Mouse (Mus musculus): ENCODE data around the gene Fignl1. TPM values are rescaled to one million over a fixed set of nuclear protein-coding genes. Genes with fewer than 3 reads are reported as not detected.

Fignl1 gene
- total and polyA plus RNA-seq, 2 experiments from 2014 or later: 10.8 to 12.0 TPM

- ATAC-seq (ENCODE audit: insufficient read depth, low read depth) (no peak), DNase-seq (ENCODE audit: low spot score) (no peak)
- no peak for TF ChIP-seq CTCF (IDR thresholded peaks at IDR 0.05; ENCODE audit: low read depth)
- no peak for TF ChIP-seq EP300 (IDR thresholded peaks at IDR 0.05; ENCODE audit: low read depth)
- no peaks in the 10 kb centered on the region for H3K27me3 ChIP-seq (ENCODE audit: control insufficient read depth, insufficient read depth, low read length)
- H3K27ac ChIP-seq (ENCODE audit: low read depth): no peak overlapping the region
- H3K9me3 ChIP-seq (replicated peaks; ENCODE audit: control insufficient read depth, low read length): no peaks in the 10 kb centered on the region
- H3K4me2 ChIP-seq (ENCODE audit: low read depth, low read length): no peak overlapping the region
- no peaks in the 10 kb centered on the region for H3K36me3 ChIP-seq (replicated peaks; ENCODE audit: control insufficient read depth, insufficient read depth, low read length)
- no peak overlapping the region for H3K9ac ChIP-seq (replicated peaks; ENCODE audit: low read depth, low read length)
- WGBS: 75% methylated on average over 7 of the region's 7 CpGs
- H3K4me3 ChIP-seq (ENCODE audit: low read depth, low read length): no peak overlapping the region
- H3K4me1 ChIP-seq (ENCODE audit: control insufficient read depth, insufficient read depth): no peaks in the 10 kb centered on the region
These were observed 32.0 kb downstream of the Fignl1 start for GRCm38 (mm10) chr11:11776822-11777174.

- no peak for TF ChIP-seq CTCF (IDR thresholded peaks at IDR 0.05; ENCODE audit: low read depth)
- no peak for TF ChIP-seq EP300 (IDR thresholded peaks at IDR 0.05; ENCODE audit: low read depth)
- no peaks in the 10 kb centered on the region for H3K36me3 ChIP-seq (replicated peaks; ENCODE audit: control insufficient read depth, insufficient read depth, low read length)
- no peak for DNase-seq (ENCODE audit: low spot score)
- no peak for ATAC-seq (ENCODE audit: insufficient read depth, low read depth)
- H3K4me1 ChIP-seq (ENCODE audit: control insufficient read depth, insufficient read depth): no peaks in the 10 kb centered on the region
- H3K4me3 ChIP-seq (ENCODE audit: low read depth, low read length): no peak overlapping the region
- H3K27me3 ChIP-seq (ENCODE audit: control insufficient read depth, insufficient read depth, low read length): no peaks in the 10 kb centered on the region
- H3K9ac ChIP-seq (replicated peaks; ENCODE audit: low read depth, low read length): no peak overlapping the region
- H3K4me2 ChIP-seq (ENCODE audit: low read depth, low read length): no peak overlapping the region
- H3K9me3 ChIP-seq (replicated peaks; ENCODE audit: control insufficient read depth, low read length): no peaks in the 10 kb centered on the region
- no peak overlapping the region for H3K27ac ChIP-seq (ENCODE audit: low read depth)
- WGBS: 63% methylated on average over 4 of the region's 4 CpGs
These were observed 32.5 kb downstream of the Fignl1 start for GRCm38 (mm10) chr11:11776071-11776821.

- 82% methylated on average over 5 of the region's 5 CpGs for WGBS
- ATAC-seq (ENCODE audit: insufficient read depth, low read depth) (no peak), DNase-seq (ENCODE audit: low spot score) (no peak)
- no peaks in the 10 kb centered on the region for H3K4me1 ChIP-seq (ENCODE audit: control insufficient read depth, insufficient read depth)
- no peaks in the 10 kb centered on the region for H3K27me3 ChIP-seq (ENCODE audit: control insufficient read depth, insufficient read depth, low read length)
- H3K4me2 ChIP-seq (ENCODE audit: low read depth, low read length): no peak overlapping the region
- no peak for TF ChIP-seq EP300 (IDR thresholded peaks at IDR 0.05; ENCODE audit: low read depth)
- TF ChIP-seq CTCF (IDR thresholded peaks at IDR 0.05; ENCODE audit: low read depth): no peak
- no peak overlapping the region for H3K27ac ChIP-seq (ENCODE audit: low read depth)
- no peaks in the 10 kb centered on the region for H3K36me3 ChIP-seq (replicated peaks; ENCODE audit: control insufficient read depth, insufficient read depth, low read length)
- no peak overlapping the region for H3K4me3 ChIP-seq (ENCODE audit: low read depth, low read length)
- H3K9ac ChIP-seq (replicated peaks; ENCODE audit: low read depth, low read length): no peak overlapping the region
- H3K9me3 ChIP-seq (replicated peaks; ENCODE audit: control insufficient read depth, low read length): no peaks in the 10 kb centered on the region
These were observed 33.9 kb downstream of the Fignl1 start for GRCm38 (mm10) chr11:11774893-11775292.

GRCm38 (mm10) chr11:11774384-11774783 lies 34.4 kb downstream of the Fignl1 start:
- WGBS: 78% methylated on average over 4 of the region's 4 CpGs
- no peak overlapping the region for H3K4me2 ChIP-seq (ENCODE audit: low read depth, low read length)
- ATAC-seq (ENCODE audit: insufficient read depth, low read depth): no peak

GRCm38 (mm10) chr11:11772196-11772595 lies 36.6 kb downstream of the Fignl1 start:
- 73% methylated on average over 4 of the region's 4 CpGs for WGBS
- H3K4me3 ChIP-seq (ENCODE audit: low read depth, low read length): no peak overlapping the region
- no peaks in the 10 kb centered on the region for H3K9me3 ChIP-seq (replicated peaks; ENCODE audit: control insufficient read depth, low read length)
- H3K9ac ChIP-seq (replicated peaks; ENCODE audit: low read depth, low read length): no peak overlapping the region
- no peaks in the 10 kb centered on the region for H3K36me3 ChIP-seq (replicated peaks; ENCODE audit: control insufficient read depth, insufficient read depth, low read length)
- DNase-seq (ENCODE audit: low spot score): no peak
- no peak overlapping the region for H3K27ac ChIP-seq (ENCODE audit: low read depth)
- TF ChIP-seq EP300 (IDR thresholded peaks at IDR 0.05; ENCODE audit: low read depth) (no peak), CTCF (IDR thresholded peaks at IDR 0.05; ENCODE audit: low read depth) (no peak)
- no peak for ATAC-seq (ENCODE audit: insufficient read depth, low read depth)
- no peaks in the 10 kb centered on the region for H3K4me1 ChIP-seq (ENCODE audit: control insufficient read depth, insufficient read depth)
- no peaks in the 10 kb centered on the region for H3K27me3 ChIP-seq (ENCODE audit: control insufficient read depth, insufficient read depth, low read length)
- H3K4me2 ChIP-seq (ENCODE audit: low read depth, low read length): no peak overlapping the region

More at GRCm38 (mm10) chr11:11774384-11774783, 34.4 kb downstream of the Fignl1 start:
- H3K27me3 ChIP-seq (ENCODE audit: control insufficient read depth, insufficient read depth, low read length): no peaks in the 10 kb centered on the region
- DNase-seq (ENCODE audit: low spot score): no peak
- no peak overlapping the region for H3K27ac ChIP-seq (ENCODE audit: low read depth)
- no peak for TF ChIP-seq EP300 (IDR thresholded peaks at IDR 0.05; ENCODE audit: low read depth)
- TF ChIP-seq CTCF (IDR thresholded peaks at IDR 0.05; ENCODE audit: low read depth): no peak
- H3K36me3 ChIP-seq (replicated peaks; ENCODE audit: control insufficient read depth, insufficient read depth, low read length): no peaks in the 10 kb centered on the region
- no peak overlapping the region for H3K9ac ChIP-seq (replicated peaks; ENCODE audit: low read depth, low read length)
- H3K4me1 ChIP-seq (ENCODE audit: control insufficient read depth, insufficient read depth): no peaks in the 10 kb centered on the region
- H3K4me3 ChIP-seq (ENCODE audit: low read depth, low read length): no peak overlapping the region
- H3K9me3 ChIP-seq (replicated peaks; ENCODE audit: control insufficient read depth, low read length): no peaks in the 10 kb centered on the region

GRCm38 (mm10) chr11:11770691-11771090 lies 38.1 kb downstream of the Fignl1 start:
- Histone ChIP-seq H3K27ac (ENCODE audit: low read depth) (no peak overlapping the region), H3K4me1 (ENCODE audit: control insufficient read depth, insufficient read depth) (no peaks in the 10 kb centered on the region), H3K4me3 (ENCODE audit: low read depth, low read length) (no peak overlapping the region), H3K9me3 (replicated peaks; ENCODE audit: control insufficient read depth, low read length) (no peaks in the 10 kb centered on the region), H3K36me3 (replicated peaks; ENCODE audit: control insufficient read depth, insufficient read depth, low read length) (no peaks in the 10 kb centered on the region), H3K9ac (replicated peaks; ENCODE audit: low read depth, low read length) (no peak overlapping the region), H3K27me3 (ENCODE audit: control insufficient read depth, insufficient read depth, low read length) (no peaks in the 10 kb centered on the region), H3K4me2 (ENCODE audit: low read depth, low read length) (no peak overlapping the region)
- WGBS: 77% methylated on average over 3 of the region's 3 CpGs
- TF ChIP-seq CTCF (IDR thresholded peaks at IDR 0.05; ENCODE audit: low read depth) (no peak), EP300 (IDR thresholded peaks at IDR 0.05; ENCODE audit: low read depth) (no peak)
- ATAC-seq (ENCODE audit: insufficient read depth, low read depth) (no peak), DNase-seq (ENCODE audit: low spot score) (no peak)

All from heart, postnatal 0 days (tissue).